Mouse (Mus musculus) embryonic stem cell, embryonic (primary cell): ENCODE data around the gene Shank1.

Source experiments
- CTCF ChIA-PET, 4 experiments: fragments of 300-600 bp in 2 of 4; fragments of 350-600 bp in 2 of 4; sonication (Branson Sonifier 250); formaldehyde crosslinking; loops; one replicate each; lab custom pipeline; 2022; ENCODE audit warnings: inconsistent platforms in 2 of 4; lab: Charles Lee
- POLR2A ChIA-PET, 4 experiments: fragments of 300-600 bp in 2 of 4; fragments of 350-600 bp in 2 of 4; sonication (Branson Sonifier 250); formaldehyde crosslinking; loops; one replicate each; lab custom pipeline; 2022; ENCODE audit warnings: antibody characterized with exemption in 4 of 4, inconsistent platforms in 1 of 4; lab: Charles Lee

Shank1 gene

DNA sequence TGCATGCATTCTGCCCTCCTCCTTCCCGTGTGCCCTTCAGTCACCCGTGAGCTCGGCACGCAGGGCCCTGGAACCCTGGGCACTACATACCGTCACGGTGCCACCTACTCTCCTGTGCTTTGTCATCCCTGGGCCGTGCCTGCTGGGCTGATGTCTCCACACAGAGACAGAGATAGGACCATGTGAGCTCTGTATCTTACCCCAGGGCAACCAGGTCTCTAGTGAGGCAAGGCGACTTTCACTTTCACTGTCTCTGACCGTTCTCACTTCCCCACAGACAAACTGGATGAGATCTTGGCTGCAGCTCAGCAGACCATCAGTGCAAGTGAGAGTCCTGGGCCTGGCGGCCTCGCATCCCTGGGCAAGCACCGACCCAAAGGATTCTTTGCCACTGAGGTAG, 34.6 kb downstream of the Shank1 start:
- ChIA-PET CTCF (interaction anchor here in 2 of 4 experiments (0.7 to 1.8 kb wide), 5 partner anchors 27 to 1442 kb away, joined by 3 to 5 read pairs (median 3); no protein-coding TSS in a partner anchor), POLR2A (interaction anchor here in 3 of 4 experiments (0.7 to 2.5 kb wide), 10 partner anchors 9 to 585 kb away, joined by 3 to 10 read pairs (median 4); no protein-coding TSS in a partner anchor)

DNA sequence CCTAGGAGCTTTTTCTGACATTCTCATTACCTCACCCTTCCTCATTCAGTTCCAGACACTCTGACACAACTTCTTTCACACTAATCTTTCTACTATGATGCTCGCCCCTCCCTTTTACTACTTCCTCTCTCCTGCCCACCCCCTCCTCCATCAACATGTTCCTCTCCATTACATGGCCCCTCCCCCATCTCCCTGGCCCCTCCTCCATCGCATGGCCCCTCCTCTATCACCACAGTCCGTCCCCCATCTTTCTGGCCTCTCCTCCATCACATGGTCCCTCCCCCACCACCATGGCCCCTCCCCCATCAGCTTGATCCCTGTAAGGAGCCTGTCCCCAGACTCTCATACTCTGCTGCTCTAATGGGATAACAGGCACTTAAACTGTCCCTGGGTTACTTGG, 39.0 kb downstream of the Shank1 start:
- ChIA-PET POLR2A (interaction anchor here (0.6 to 3.6 kb wide), 16 partner anchors 11 to 776 kb away, joined by 3 to 20 read pairs (median 4); partner anchors contain the start of gene Gm15517 (in 1 of the 4)), CTCF (interaction anchor here in 3 of 4 experiments (0.6 to 2.0 kb wide), 6 partner anchors 86 to 434 kb away, joined by 3 to 17 read pairs (median 6); no protein-coding TSS in a partner anchor)

DNA sequence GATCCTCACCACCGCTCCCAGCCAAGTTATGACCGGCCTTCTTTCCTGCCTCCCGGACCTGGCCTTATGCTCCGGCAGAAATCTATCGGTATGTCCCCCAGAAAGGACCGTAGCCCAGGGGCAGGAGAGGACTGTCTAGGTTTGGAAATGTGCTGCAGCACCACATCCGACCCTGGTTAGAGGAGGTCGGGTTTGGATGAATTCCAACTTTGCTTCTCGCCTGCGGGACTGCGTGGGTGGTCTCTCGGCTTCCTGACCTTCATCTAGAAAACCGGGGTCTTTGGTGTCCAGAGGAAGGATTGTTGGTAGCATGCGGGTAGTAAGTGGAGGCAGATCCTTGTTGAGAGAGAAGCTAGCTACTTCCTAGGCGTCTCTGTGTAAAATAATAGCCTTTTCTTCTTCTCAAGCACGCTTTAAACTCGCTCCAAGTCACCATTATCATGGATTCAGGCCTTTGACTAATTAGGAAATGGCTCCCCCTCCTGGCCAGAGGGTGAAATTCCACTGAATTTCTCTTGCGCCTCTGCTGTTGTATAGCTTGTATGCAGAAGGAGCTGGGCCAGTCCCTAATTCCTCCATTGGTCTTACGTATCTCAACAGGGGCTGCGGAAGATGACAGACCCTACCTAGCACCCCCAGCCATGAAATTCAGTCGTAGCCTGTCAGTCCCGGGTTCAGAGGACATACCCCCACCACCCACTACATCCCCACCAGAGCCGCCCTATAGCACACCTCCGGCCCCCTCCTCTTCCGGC, 41.1 kb downstream of the Shank1 start:
- CTCF ChIA-PET: interaction anchor here (0.6 to 3.1 kb wide), 47 partner anchors 9 to 431 kb away, joined by 3 to 48 read pairs (median 4); partner anchors contain the start of genes Gm15517 (in 2 of the 4), 1700028J19Rik (in 1 of the 4), 2410002F23Rik (in 1 of the 4) and Emc10 (in 1 of the 4)
- POLR2A ChIA-PET: interaction anchor here in 3 of 4 experiments (0.6 to 3.6 kb wide), 34 partner anchors 8 to 436 kb away, joined by 3 to 20 read pairs (median 4); partner anchors contain the start of genes Josd2 (in 2 of the 3), 1700028J19Rik (in 1 of the 3), 2410002F23Rik (in 1 of the 3) and Fam71e1 (in 1 of the 3)

DNA sequence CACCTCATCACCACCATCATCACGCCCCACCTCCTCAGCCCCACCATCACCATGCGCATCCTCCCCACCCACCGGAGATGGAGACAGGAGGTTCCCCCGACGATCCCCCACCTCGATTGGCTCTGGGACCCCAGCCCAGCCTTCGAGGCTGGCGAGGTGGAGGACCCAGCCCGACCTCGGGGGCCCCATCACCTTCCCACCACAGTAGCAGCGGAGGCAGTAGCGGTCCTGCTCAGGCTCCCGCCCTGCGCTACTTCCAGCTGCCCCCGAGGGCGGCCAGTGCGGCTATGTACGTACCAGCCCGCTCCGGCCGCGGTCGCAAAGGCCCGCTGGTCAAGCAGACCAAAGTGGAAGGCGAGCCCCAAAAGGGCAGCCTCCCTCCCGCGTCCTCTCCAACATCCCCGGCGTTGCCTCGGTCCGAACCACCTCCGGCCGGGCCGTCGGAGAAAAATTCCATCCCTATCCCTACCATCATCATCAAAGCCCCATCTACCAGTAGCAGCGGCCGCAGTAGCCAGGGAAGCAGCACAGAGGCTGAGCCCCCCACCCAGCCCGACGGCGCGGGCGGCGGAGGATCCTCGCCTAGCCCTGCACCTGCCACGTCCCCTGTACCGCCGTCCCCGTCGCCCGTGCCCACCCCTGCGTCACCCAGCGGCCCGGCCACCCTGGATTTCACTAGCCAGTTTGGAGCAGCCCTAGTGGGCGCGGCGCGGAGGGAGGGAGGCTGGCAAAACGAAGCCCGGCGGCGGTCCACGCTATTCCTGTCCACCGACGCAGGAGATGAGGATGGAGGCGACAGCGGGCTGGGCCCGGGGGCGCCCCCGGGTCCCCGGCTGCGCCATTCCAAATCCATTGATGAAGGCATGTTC, 42.1 kb downstream of the Shank1 start:
- POLR2A ChIA-PET: interaction anchor here in 3 of 4 experiments (0.6 to 3.6 kb wide), 27 partner anchors 8 to 437 kb away, joined by 3 to 20 read pairs (median 6); partner anchors contain the start of genes 1700028J19Rik (in 1 of the 3), 2410002F23Rik (in 1 of the 3), Fam71e1 (in 1 of the 3) and Gm15517 (in 1 of the 3)
- CTCF ChIA-PET: interaction anchor here (0.5 to 3.1 kb wide), 46 partner anchors 8 to 432 kb away, joined by 3 to 48 read pairs (median 5); partner anchors contain the start of genes Gm15517 (in 2 of the 4), Emc10 (in 1 of the 4) and Fam71e1 (in 1 of the 4)

DNA sequence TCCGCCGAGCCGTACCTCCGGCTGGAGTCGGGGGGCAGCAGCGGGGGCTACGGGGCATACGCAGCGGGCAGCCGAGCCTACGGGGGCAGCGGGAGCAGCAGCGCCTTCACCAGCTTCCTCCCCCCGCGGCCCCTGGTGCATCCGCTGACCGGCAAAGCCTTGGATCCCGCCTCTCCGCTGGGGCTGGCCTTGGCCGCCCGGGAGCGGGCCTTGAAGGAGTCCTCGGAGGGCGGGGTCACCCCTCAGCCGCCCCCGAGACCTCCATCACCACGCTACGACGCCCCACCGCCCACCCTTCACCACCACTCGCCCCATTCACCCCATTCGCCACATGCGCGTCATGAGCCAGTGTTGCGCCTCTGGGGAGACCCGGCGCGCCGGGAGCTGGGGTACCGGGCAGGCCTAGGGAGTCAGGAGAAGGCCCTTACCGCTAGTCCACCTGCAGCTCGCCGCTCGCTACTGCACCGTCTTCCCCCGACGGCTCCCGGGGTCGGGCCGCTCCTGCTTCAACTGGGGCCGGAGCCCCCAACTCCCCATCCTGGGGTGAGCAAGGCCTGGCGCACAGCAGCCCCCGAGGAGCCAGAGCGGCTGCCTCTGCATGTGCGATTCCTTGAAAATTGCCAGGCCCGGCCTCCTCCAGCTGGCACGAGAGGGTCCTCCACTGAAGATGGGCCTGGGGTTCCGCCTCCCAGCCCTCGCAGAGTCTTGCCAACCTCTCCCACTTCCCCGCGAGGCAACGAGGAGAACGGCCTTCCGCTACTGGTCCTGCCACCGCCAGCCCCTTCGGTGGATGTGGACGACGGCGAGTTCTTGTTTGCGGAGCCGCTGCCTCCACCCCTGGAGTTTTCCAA, 42.9 kb downstream of the Shank1 start:
- ChIA-PET CTCF (interaction anchor here in 3 of 4 experiments (0.5 to 3.1 kb wide), 15 partner anchors 9 to 271 kb away, joined by 3 to 13 read pairs (median 4); no protein-coding TSS in a partner anchor), POLR2A (interaction anchor here (0.6 to 3.4 kb wide), 23 partner anchors 8 to 617 kb away, joined by 3 to 20 read pairs (median 4); partner anchors contain the start of genes Emc10 (in 1 of the 4) and Fam71e1 (in 1 of the 4))

DNA sequence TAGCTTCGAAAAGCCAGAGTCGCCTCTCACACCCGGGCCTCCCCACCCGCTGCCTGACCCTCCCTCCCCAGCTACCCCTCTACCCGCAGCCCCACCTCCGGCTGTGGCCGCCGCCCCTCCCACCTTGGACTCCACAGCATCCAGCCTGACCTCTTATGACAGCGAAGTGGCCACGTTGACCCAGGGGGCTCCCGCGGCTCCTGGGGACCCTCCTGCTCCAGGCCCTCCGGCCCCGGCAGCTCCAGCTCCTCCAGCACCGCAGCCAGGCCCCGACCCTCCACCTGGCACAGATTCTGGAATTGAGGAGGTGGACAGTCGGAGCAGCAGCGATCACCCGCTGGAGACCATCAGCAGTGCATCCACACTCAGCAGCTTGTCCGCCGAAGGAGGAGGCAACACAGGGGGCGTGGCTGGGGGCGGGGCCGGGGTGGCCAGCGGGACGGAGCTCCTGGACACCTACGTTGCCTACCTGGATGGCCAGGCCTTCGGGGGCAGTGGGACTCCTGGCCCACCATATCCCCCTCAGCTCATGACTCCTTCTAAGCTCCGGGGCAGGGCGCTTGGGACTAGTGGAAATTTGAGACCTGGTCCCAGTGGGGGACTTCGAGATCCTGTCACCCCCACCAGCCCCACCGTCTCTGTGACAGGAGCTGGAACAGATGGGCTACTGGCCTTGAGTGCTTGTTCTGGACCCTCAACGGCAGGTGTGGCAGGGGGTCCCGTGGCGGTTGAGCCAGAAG, 43.7 kb downstream of the Shank1 start:
- ChIA-PET CTCF (interaction anchor here (0.5 to 3.1 kb wide), 19 partner anchors 10 to 270 kb away, joined by 3 to 13 read pairs (median 3); no protein-coding TSS in a partner anchor), POLR2A (interaction anchor here (0.5 to 3.4 kb wide), 36 partner anchors 9 to 1103 kb away, joined by 3 to 20 read pairs (median 4); partner anchors contain the start of genes 1700028J19Rik (in 1 of the 4), 2410002F23Rik (in 1 of the 4), Clec11a (in 1 of the 4) and Emc10 (in 1 of the 4))

DNA sequence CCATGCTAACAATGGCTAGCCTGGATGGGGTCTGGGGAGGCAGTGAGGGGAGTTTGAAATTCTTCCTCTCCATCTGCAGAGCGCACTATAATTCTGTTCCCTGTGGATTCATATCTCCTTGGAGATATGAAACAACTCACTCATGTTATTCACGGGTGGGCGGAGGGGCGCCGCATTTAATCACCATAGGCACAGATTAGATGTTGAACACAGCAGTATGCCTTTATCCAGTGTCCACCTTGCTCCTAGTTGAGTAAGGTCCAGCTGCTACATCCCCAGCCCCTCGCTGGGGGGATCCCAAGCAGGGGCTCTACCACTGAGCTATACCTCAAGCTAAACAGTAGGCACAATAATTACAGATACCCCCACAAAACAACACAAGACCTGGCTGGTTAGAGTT, 45.4 kb downstream of the Shank1 start:
- ChIA-PET POLR2A (interaction anchor here in 2 of 4 experiments (0.8 to 3.4 kb wide), 13 partner anchors 10 to 235 kb away, joined by 3 to 20 read pairs (median 4); partner anchors contain the start of gene Kcnc3 (in 1 of the 2)), CTCF (interaction anchor here in 2 of 4 experiments (1.0 to 3.1 kb wide), 4 partner anchors 20 to 92 kb away, joined by 3 to 13 read pairs (median 4); no protein-coding TSS in a partner anchor)

DNA sequence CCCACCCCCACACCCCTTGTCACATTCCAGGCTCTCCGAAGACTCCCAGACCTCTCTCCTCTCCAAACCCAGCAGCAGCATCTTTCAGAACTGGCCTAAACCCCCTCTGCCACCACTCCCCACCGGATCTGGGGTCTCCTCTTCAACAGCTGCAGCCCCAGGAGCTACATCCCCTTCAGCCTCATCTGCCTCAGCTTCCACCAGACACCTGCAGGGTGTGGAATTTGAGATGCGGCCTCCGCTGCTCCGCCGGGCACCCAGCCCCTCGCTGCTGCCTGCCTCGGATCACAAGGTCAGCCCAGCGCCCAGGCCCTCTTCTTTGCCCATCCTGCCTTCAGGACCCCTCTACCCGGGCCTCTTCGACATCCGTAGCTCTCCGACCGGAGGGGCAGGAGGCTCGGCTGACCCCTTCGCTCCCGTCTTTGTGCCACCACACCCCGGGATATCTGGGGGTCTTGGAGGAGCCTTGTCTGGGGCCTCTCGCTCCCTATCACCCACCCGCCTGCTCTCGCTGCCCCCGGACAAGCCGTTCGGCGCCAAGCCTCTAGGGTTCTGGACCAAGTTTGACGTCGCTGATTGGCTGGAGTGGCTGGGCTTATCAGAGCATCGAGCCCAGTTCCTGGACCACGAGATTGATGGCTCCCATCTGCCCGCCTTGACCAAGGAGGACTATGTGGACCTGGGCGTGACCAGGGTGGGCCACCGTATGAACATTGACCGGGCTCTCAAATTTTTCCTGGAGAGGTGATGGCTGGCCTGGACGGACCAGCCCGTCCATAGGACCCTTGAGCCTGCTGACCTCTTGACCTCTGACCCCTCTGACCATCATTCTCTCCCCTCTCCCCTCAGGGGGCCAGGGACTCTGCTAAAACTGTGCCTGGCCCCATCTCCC, 46.8 kb downstream of the Shank1 start:
- CTCF ChIA-PET: interaction anchor here in 3 of 4 experiments (0.6 to 1.2 kb wide), 4 partner anchors 80 to 104 kb away, joined by 3 to 5 read pairs (median 4); no protein-coding TSS in a partner anchor
- POLR2A ChIA-PET: interaction anchor here in 3 of 4 experiments (0.6 to 2.5 kb wide), 13 partner anchors 12 to 1103 kb away, joined by 3 to 11 read pairs (median 3); no protein-coding TSS in a partner anchor

DNA sequence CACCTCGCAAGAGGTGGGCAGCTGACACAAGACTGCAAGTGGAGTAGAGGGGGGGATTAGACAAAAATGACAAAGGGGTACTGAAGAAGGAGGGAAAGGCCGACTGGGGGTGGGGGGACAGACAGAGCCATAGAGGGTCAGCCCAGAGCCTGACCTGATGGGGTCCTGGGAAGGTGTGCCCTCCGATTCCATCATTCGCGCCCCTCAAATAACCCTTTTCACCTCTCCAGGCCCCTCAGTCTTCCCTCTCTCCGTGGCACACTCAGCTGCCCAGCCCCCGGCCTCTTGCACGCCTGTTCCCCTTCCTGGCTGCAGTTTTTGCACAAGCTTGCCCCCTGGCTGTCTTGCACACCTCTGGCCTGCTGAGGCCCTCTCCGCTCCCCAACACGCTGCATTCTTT, 47.5 kb downstream of the Shank1 start:
- POLR2A ChIA-PET: interaction anchor here in 2 of 4 experiments (0.5 to 1.2 kb wide), 8 partner anchors 14 to 922 kb away, joined by 3 to 5 read pairs (median 3); partner anchors contain the start of gene Pold1 (in 1 of the 2)

DNA sequence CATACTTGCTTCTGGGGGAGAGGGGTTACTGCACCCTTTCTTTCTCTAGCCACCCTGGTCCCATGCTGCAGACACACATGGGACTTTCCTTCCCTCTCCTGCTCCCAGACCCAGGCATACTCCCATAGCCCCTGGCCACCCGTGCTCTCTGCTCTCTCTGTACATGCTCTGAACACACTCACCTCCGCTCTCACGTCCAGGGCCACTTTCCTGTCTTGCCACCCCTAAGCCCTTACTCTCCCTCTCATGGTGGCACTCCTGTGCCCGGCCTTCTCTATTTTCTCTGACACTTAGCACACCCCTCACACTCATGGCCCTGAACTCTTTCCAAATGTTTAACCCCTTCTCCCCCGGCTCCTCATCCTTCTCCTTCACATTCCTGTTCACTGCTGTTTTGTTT, 48.0 kb downstream of the Shank1 start:
- POLR2A ChIA-PET: interaction anchor here in 2 of 4 experiments (0.5 to 1.2 kb wide), 7 partner anchors 14 to 922 kb away, joined by 3 to 5 read pairs (median 3); partner anchors contain the start of gene Pold1 (in 1 of the 2)
- CTCF ChIA-PET: interaction anchor here in 3 of 4 experiments (0.6 to 0.7 kb wide), 4 partner anchors 95 to 345 kb away, joined by 3 to 6 read pairs (median 6); no protein-coding TSS in a partner anchor

More for the DNA sequence above, 47.5 kb downstream of the Shank1 start:
- CTCF ChIA-PET: interaction anchor here in 3 of 4 experiments (0.6 to 0.7 kb wide), 4 partner anchors 94 to 345 kb away, joined by 3 to 6 read pairs (median 6); no protein-coding TSS in a partner anchor

DNA sequence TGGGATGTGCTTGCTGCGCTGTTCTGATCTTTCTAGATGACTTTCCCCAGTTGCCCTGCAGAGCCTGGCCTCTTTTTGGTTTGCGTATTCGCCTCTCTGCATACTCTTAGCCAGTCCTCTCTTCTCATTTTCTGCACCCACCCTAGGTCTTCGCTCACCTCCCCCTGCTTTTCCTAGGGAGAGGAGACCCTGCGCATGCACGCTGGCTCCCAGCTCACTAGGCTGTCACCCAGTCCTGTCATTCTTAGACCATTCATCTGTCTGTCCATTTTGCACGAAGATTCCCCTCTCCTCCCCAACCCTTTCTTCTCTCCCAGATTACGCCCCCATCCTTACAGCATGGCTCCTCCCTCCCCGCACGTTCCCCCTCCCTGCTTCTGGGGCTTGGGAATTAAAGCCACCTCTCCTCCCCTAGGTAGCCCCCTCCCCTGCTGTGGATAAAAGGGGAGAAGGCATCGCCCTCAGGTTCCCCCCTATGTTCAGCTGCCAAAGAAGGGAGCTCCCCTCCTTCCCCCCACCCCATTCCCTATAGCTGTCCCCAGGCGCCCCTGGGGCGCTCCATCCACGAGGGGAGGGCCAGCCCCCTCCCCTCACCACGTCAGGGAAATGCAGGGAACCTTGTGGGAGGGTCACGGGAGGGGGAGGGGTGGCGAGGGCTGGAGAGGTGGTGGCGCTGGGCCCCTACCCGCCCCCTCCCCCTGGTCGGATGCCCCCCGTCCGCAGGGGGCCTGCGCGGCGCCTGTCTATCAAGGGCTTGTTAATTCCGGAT, 49.0 kb downstream of the Shank1 start:
- ChIA-PET POLR2A (interaction anchor here in 3 of 4 experiments (0.5 to 2.7 kb wide), 37 partner anchors 8 to 745 kb away, joined by 3 to 37 read pairs (median 4); partner anchors contain the start of genes Emc10 (in 2 of the 3), Fam71e1 (in 2 of the 3), Akt1s1 (in 1 of the 3) and Josd2 (in 1 of the 3)), CTCF (interaction anchor here in 3 of 4 experiments (0.8 to 2.2 kb wide), 10 partner anchors 8 to 343 kb away, joined by 3 to 26 read pairs (median 5); no protein-coding TSS in a partner anchor)

DNA sequence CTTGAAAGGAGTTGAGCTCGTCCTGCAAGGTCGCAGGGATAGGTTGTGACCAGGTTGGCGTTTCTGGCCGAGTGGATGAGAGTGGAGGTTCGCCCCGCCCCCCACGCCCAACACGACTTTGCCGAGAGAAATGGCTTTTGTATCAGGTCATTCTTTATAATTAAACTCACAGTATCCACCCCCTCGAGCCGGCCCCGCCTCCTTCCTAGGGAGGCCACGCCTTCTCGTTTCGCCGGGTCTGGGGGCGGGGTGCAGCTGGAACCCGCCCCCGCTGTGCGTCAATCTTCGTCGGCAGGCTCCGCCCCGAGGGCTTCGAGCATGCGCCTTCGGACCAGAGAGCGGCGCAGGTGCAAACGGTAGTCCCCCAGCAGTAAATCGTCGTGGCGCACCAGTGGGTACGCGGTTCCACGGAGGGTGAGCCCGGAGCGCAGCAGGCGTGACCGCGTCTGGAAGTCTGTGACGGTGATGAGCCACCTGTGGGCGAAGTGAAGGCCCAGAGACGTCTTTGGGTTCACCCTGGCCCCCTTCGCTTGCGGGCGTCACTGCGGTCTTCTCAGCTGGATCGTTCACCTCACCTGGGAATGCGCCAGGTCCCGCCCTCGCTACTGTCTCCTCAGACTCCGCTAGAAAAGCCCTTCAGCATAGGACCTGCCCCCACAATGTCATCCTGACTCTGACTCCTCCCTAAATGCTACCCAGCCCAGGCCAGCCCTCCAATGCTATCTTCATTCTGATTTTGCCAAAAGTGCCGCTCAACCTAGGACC, 50.0 kb downstream of the Shank1 start:
- ChIA-PET CTCF (interaction anchor here (0.5 to 2.2 kb wide), 30 partner anchors 9 to 747 kb away, joined by 3 to 26 read pairs (median 4); partner anchors contain the start of gene Pold1 (in 1 of the 4)), POLR2A (interaction anchor here in 3 of 4 experiments (0.5 to 2.7 kb wide), 78 partner anchors 9 to 746 kb away, joined by 3 to 37 read pairs (median 4); partner anchors contain the start of genes Emc10 (in 2 of the 3), Fam71e1 (in 2 of the 3), Josd2 (in 2 of the 3) and Kcnc3 (in 2 of the 3))
